Mouse (Mus musculus) CH12.LX (cell line): ENCODE results near the gene Akt3. TPM values are rescaled to one million over a fixed set of nuclear protein-coding genes. Genes with fewer than 3 reads are reported as not detected.
A peak's percentile ranks its signal among the peaks of the same experiment; 100 is the strongest.

Experiments used
- DNase-seq: peaks from one replicate; pipeline ENCODE4 v3.0.0-alpha.2; 2013; ENCODE audit errors: extremely low read depth
- H3K27ac ChIP-seq: 2 replicates; pipeline ENCODE4 v1.5.1; 2012; ENCODE audit warnings: low read depth, mild to moderate bottlenecking, control low read depth, moderate library complexity; ENCODE audit not compliant: insufficient read depth
- H3K27me3 ChIP-seq: replicated peaks from 2 replicates; pipeline ENCODE3; 2012; ENCODE audit warnings: inconsistent platforms
- H3K36me3 ChIP-seq, 2 experiments: replicated peaks in 1 of 2; 2 replicates each; pipeline versions ENCODE3 to v1.6.1; 2012; ENCODE audit warnings: inconsistent platforms in 1 of 2, low read length in 1 of 2, mild to moderate bottlenecking in 1 of 2, mixed read lengths in 1 of 2, moderate library complexity in 1 of 2; ENCODE audit not compliant: control insufficient read depth in 1 of 2, insufficient read depth in 1 of 2
- H3K4me1 ChIP-seq, 2 experiments: 2 replicates each; pipeline ENCODE4 v1.6.1; 2012; ENCODE audit warnings: inconsistent platforms in 1 of 2, moderate library complexity in 1 of 2; ENCODE audit not compliant: insufficient read depth in 2 of 2, control insufficient read depth in 1 of 2
- H3K4me2 ChIP-seq: 2 replicates; pipeline ENCODE4 v1.6.1; 2012; ENCODE audit warnings: low read depth, mild to moderate bottlenecking, control low read depth; ENCODE audit not compliant: poor library complexity, insufficient read depth, severe bottlenecking
- H3K4me3 ChIP-seq, 3 experiments: fragments of 150-350 bp in 1 of 3; sonication (generic) in 1 of 3; replicated peaks in 1 of 3; 2 replicates each; pipeline versions ENCODE3 to v1.5.1; 2011 to 2012; ENCODE audit warnings: low read depth in 2 of 3, low read length in 2 of 3, mild to moderate bottlenecking in 2 of 3, moderate library complexity in 2 of 3, control low read depth in 1 of 3, improper control_type of control experiment in 1 of 3, inconsistent platforms in 1 of 3, mixed read lengths in 1 of 3; ENCODE audit not compliant: poor library complexity in 1 of 3
- H3K79me2 ChIP-seq: replicated peaks from 2 replicates; pipeline ENCODE4 v1.6.1; 2012; ENCODE audit warnings: mild to moderate bottlenecking, moderate library complexity; ENCODE audit not compliant: control insufficient read depth, poor library complexity, insufficient read depth, severe bottlenecking; ENCODE audit errors: extremely low read depth
- H3K9ac ChIP-seq: 2 replicates; pipeline ENCODE4 v1.6.1; 2012; ENCODE audit warnings: low read depth, mild to moderate bottlenecking, control low read depth, moderate library complexity; ENCODE audit not compliant: insufficient read depth
- H3K9me3 ChIP-seq: replicated peaks from 2 replicates; pipeline ENCODE3; 2012; ENCODE audit warnings: low read length, inconsistent platforms, mixed read lengths
- BHLHE40 ChIP-seq: IDR thresholded peaks from 2 replicates; pipeline ENCODE4 v1.6.1; 2011; ENCODE audit warnings: mild to moderate bottlenecking, low read depth, low read length, improper control_type of control experiment
- CHD1 ChIP-seq: IDR thresholded peaks from 2 replicates; pipeline ENCODE4 v1.6.1; 2012; ENCODE audit warnings: low read depth, low read length, improper control_type of control experiment, inconsistent platforms
- CHD2 ChIP-seq: IDR thresholded peaks from 2 replicates; pipeline ENCODE4 v1.6.1; 2011; ENCODE audit warnings: low read length, improper control_type of control experiment
- CTCF ChIP-seq, 2 experiments: IDR thresholded peaks in 1 of 2; conservative IDR thresholded peaks in 1 of 2; 2 replicates each; pipeline ENCODE4 v1.5.1; 2011 to 2012; ENCODE audit warnings: low read depth in 2 of 2, low read length in 2 of 2, improper control_type of control experiment in 1 of 2, inconsistent platforms in 1 of 2, mild to moderate bottlenecking in 1 of 2, moderate library complexity in 1 of 2
- ELF1 ChIP-seq: IDR thresholded peaks from 2 replicates; pipeline ENCODE4 v1.6.1; 2014; ENCODE audit warnings: low read depth, mild to moderate bottlenecking, inconsistent platforms, low read length, improper control_type of control experiment
- EP300 ChIP-seq: IDR thresholded peaks from 2 replicates; pipeline ENCODE4 v1.6.1; 2011; ENCODE audit warnings: low read length, improper control_type of control experiment
- ETS1 ChIP-seq: conservative IDR thresholded peaks from 2 replicates; pipeline ENCODE4 v1.6.1; 2012; ENCODE audit warnings: low read depth, mild to moderate bottlenecking, inconsistent platforms, low read length, improper control_type of control experiment, moderate library complexity
- GABPA ChIP-seq: IDR thresholded peaks from 2 replicates; pipeline ENCODE4 v1.6.1; 2012; ENCODE audit warnings: low read depth, low read length, improper control_type of control experiment, inconsistent platforms; ENCODE audit not compliant: insufficient replicate concordance
- HCFC1 ChIP-seq: IDR thresholded peaks from 2 replicates; pipeline ENCODE4 v1.6.1; 2012; ENCODE audit warnings: low read depth, mild to moderate bottlenecking, inconsistent platforms, low read length, improper control_type of control experiment
- MAFK ChIP-seq: IDR thresholded peaks from 2 replicates; pipeline ENCODE4 v1.6.1; 2011; ENCODE audit warnings: low read length, improper control_type of control experiment; ENCODE audit not compliant: insufficient replicate concordance
- MAX ChIP-seq: IDR thresholded peaks from 2 replicates; pipeline ENCODE4 v1.6.1; 2011; ENCODE audit warnings: low read length, improper control_type of control experiment
- MYC ChIP-seq: IDR thresholded peaks from 2 replicates; pipeline ENCODE4 v1.6.1; 2011; ENCODE audit warnings: low read depth, mild to moderate bottlenecking, improper control_type of control experiment, low read length
- NRF1 ChIP-seq: IDR thresholded peaks from 2 replicates; pipeline ENCODE4 v1.6.1; 2014; ENCODE audit warnings: low read depth, mild to moderate bottlenecking, inconsistent platforms, low read length, improper control_type of control experiment, moderate library complexity
- PAX5 ChIP-seq: IDR thresholded peaks from 2 replicates; pipeline ENCODE4 v1.6.1; 2012; ENCODE audit warnings: low read length, inconsistent platforms, mixed read lengths
- POLR2A ChIP-seq: IDR thresholded peaks from 2 replicates; pipeline ENCODE4 v1.6.1; 2011; ENCODE audit warnings: low read depth, mild to moderate bottlenecking, improper control_type of control experiment, low read length
- POLR2AphosphoS2 ChIP-seq: IDR thresholded peaks from 2 replicates; pipeline ENCODE4 v1.6.1; 2011; ENCODE audit warnings: low read depth, low read length, improper control_type of control experiment
- RAD21 ChIP-seq: IDR thresholded peaks from 2 replicates; pipeline ENCODE4 v1.6.1; 2011; ENCODE audit warnings: low read depth, mild to moderate bottlenecking, low read length, improper control_type of control experiment, moderate library complexity
- RCOR1 ChIP-seq: conservative IDR thresholded peaks from 2 replicates; pipeline ENCODE4 v1.6.1; 2012; ENCODE audit warnings: low read depth, mild to moderate bottlenecking, inconsistent platforms, low read length, improper control_type of control experiment
- SMC3 ChIP-seq: IDR thresholded peaks from 2 replicates; pipeline ENCODE4 v1.6.1; 2011; ENCODE audit warnings: low read depth, low read length, improper control_type of control experiment
- TBP ChIP-seq: conservative IDR thresholded peaks from 2 replicates; pipeline ENCODE4 v1.6.1; 2011; ENCODE audit warnings: low read depth, low read length, improper control_type of control experiment
- UBTF ChIP-seq: IDR thresholded peaks from 2 replicates; pipeline ENCODE4 v1.6.1; 2012; ENCODE audit warnings: low read depth, mild to moderate bottlenecking, inconsistent platforms, low read length, improper control_type of control experiment, moderate library complexity
- USF1 ChIP-seq: IDR thresholded peaks from 2 replicates; pipeline ENCODE4 v1.6.1; 2014; ENCODE audit warnings: low read depth, mild to moderate bottlenecking, inconsistent platforms, low read length, improper control_type of control experiment
- USF2 ChIP-seq: conservative IDR thresholded peaks from 2 replicates; pipeline ENCODE4 v1.6.1; 2011; ENCODE audit warnings: low read depth, low read length, improper control_type of control experiment
- ZMIZ1 ChIP-seq: IDR thresholded peaks from 2 replicates; pipeline ENCODE4 v1.6.1; 2012; ENCODE audit warnings: low read depth, mild to moderate bottlenecking, inconsistent platforms, low read length, improper control_type of control experiment
- dilution Hi-C: fragments of 300-500 bp; cut with MboI; formaldehyde crosslinking; loops from 2 replicates; pipeline ENCODE4 v1.14.3; 2020; ENCODE audit warnings: low sequenced_read_pairs; ENCODE audit not compliant: extremely low pct_unique_long_range_greater_than_20kb, extremely low pct_ligation_motif_present
- in situ Hi-C: fragments of 300-500 bp; cut with MboI; formaldehyde crosslinking; loops from 3 replicates; pipeline ENCODE4 v1.14.3; 2019; ENCODE audit warnings: low sequenced_read_pairs, low pct_ligation_motif_present, low pct_unique_long_range_greater_than_20kb, mixed read lengths
- polyA plus RNA-seq: library from polyadenylated mRNA; unstranded; fragments of >175 nt; gene quantifications from 2 replicates; pipeline ENCODE4 v1.2.1, GENCODE M21; 2012; ENCODE audit warnings: low read depth; ENCODE audit not compliant: insufficient read length
- total RNA-seq, 2 experiments: library from RNA; depleted of rRNA; stranded (reverse); fragments of 300-350 nt in 1 of 2; fragments of >200 nt in 1 of 2; gene quantifications; 2 replicates each; pipeline ENCODE4 v1.2.3; 2012 to 2014

The Akt3 gene
- total RNA-seq (2012; rRNA removed) (0.25 and 0.34 TPM in 2 replicates), total RNA-seq (2014; rRNA removed) (0.82 and 1.1 TPM in 2 replicates), polyA plus RNA-seq (1.3 and 1.7 TPM in 2 replicates)

DNA sequence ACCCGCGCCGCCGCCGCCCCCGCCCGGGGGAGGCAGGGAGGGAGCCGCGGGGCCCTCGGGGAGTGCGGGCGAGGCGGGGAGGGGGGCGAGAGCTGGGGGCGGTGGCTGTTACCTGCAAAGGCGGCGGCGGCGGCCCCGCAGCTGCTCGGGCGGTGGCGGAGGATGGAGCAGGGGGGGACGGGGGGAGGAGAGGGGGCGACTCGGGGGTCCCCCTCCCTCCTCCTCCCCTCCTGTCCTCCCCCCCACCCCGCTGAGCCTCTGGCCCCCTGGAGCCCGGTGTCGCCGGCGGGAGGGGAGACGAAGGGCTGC lies at the start of gene Akt3:
Akt3 (minus strand) TSS at position 170 of the 309 bp plus-strand sequence.
- Histone ChIP-seq H3K4me2 (peak within 1 kb of the TSS; percentile 91), H3K9ac (peak within 1 kb of the TSS; percentile 42; the same call in 1 of the 2 replicates), H3K27me3 (peaks cover 25% of the 10 kb centered on the region), H3K27ac (no peak within 1 kb of the TSS), H3K79me2 (no peaks in the 10 kb centered on the region), H3K4me3 (peak within 1 kb of the TSS in 2 of 3 experiments; percentile 48 to 56), H3K36me3 (no peaks in the 10 kb centered on the region), H3K4me1 (peaks cover 2 to 9% of the 10 kb centered on the region in 2 experiments; a peak in 3 of 4 replicates), H3K9me3 (no peaks in the 10 kb centered on the region)
- dilution Hi-C loops, result no loop called here
- no peak for DNase-seq
- TF ChIP-seq HCFC1 (no peak), CHD2 (no peak), NRF1 (no peak), ELF1 (no peak), SMC3 (no peak), MAX (no peak), ETS1 (no peak), USF1 (no peak), TBP (no peak), CTCF (conservative IDR thresholded peaks at IDR 0.05 in 1 of 2, IDR thresholded peaks at IDR 0.05 in 1 of 2; ENCODE audit: low read depth in 2 of 2, low read length in 2 of 2) (no peak), USF2 (no peak), UBTF (no peak), GABPA (no peak), MAFK (no peak)
- TF ChIP-seq, all 38 proteins: peak for 0
- in situ Hi-C loops, result no loop called here

DNA sequence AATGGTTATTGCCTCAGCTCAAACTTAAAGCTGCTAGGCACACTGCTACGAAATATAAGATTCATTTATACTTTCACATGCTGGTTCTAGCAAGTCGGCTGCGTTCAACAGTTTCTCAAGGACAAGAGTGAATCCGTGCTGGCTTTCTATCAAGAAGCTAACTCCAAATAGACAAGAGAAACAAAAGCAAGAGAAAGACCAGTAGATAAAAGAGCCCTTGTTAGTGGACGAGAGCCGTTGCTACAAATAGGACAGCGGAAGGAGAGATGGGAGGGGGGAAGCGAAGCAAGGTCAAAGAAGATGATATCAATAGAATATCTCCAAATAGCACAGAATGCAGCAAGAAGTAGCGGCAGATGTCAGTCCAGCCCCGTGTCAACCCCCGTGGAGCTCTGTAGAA lies 49.5 kb upstream of the Akt3 start:
- Histone ChIP-seq H3K4me2 (no peak overlapping the region), H3K9ac (no peak overlapping the region), H3K27ac (no peak overlapping the region), H3K79me2 (no peaks in the 10 kb centered on the region), H3K9me3 (no peaks in the 10 kb centered on the region), H3K27me3 (no peaks in the 10 kb centered on the region), H3K36me3 (no peaks in the 10 kb centered on the region), H3K4me1 (no peaks in the 10 kb centered on the region), H3K4me3 (no peak overlapping the region)
- no peak for TF ChIP-seq EP300
- no peak for TF ChIP-seq USF2
- TF ChIP-seq MAFK, result no peak
- no peak for TF ChIP-seq NRF1
- no peak for TF ChIP-seq HCFC1
- TF ChIP-seq ZMIZ1, result no peak
- no peak for TF ChIP-seq CHD1
- TF ChIP-seq BHLHE40, result no peak
- no peak for TF ChIP-seq RCOR1
- TF ChIP-seq POLR2AphosphoS2, result no peak
- no peak for TF ChIP-seq UBTF
- no peak for TF ChIP-seq PAX5
- no peak for TF ChIP-seq TBP
- TF ChIP-seq USF1, result no peak
- TF ChIP-seq POLR2A, result no peak
- no peak for TF ChIP-seq MYC
- no peak for TF ChIP-seq CTCF (conservative IDR thresholded peaks at IDR 0.05 in 1 of 2, IDR thresholded peaks at IDR 0.05 in 1 of 2; ENCODE audit: low read depth in 2 of 2, low read length in 2 of 2)
- TF ChIP-seq RAD21, result no peak
- DNase-seq, result no peak
- in situ Hi-C loops, result no loop called here
- dilution Hi-C loops, result no loop called here
